Mouse (Mus musculus) E14TG2a.4 (cell line): ENCODE results near the gene Ctnnbl1.

Experiments
- CTCF ChIP-seq: conservative IDR thresholded peaks from 2 replicates; pipeline ENCODE4 v1.5.1; 2014; ENCODE audit warnings: low read length
- NANOG ChIP-seq: IDR thresholded peaks from 2 replicates; pipeline ENCODE4 v1.6.1; 2014; ENCODE audit warnings: borderline replicate concordance, low read length, mixed read lengths

- TF ChIP-seq CTCF (no peak), NANOG (no peak)
Observed at GRCm38 (mm10) chr2:157705777-157706158, 31.4 kb upstream of the Ctnnbl1 start.
